Mouse (Mus musculus): ENCODE measurements around the gene Hps4.
A peak's percentile ranks its signal among the peaks of the same experiment; 100 is the strongest.
"Not testable (repeated sequence)": the region's sequence is repeated elsewhere in the genome, so short reads cannot be mapped to it uniquely, and the experiment has no call there.

Hps4 gene

DNA sequence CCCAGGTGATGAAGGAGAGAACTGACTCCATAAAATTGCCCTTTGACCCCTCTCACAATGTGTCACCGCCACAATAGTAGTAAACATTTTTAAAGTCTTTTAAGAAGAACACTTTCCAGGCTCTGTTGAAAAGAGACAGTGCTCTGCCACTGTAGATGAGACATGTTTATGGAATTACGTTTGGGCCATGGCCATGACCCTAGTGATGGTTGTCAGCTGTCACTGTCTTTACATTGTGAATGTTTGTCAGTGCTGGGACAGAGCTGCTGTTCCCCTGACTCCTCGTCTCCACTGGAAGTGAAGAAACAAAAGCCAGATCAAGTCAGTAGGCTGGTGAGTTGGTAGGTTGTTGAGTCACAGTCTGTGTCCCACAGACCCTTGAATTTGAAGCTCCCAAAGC is 59.6 kb downstream of the Hps4 start:
- no peak for DNase-seq (ENCODE audit: low spot score)

- DNase-seq (ENCODE audit: low spot score), result no peak
Measured at GRCm38 (mm10) chr5:112406017-112406416, 63.1 kb downstream of the Hps4 start.

GRCm38 (mm10) chr5:112409274-112409673 is 66.4 kb downstream of the Hps4 start:
- no peak for DNase-seq (ENCODE audit: low spot score)

DNA sequence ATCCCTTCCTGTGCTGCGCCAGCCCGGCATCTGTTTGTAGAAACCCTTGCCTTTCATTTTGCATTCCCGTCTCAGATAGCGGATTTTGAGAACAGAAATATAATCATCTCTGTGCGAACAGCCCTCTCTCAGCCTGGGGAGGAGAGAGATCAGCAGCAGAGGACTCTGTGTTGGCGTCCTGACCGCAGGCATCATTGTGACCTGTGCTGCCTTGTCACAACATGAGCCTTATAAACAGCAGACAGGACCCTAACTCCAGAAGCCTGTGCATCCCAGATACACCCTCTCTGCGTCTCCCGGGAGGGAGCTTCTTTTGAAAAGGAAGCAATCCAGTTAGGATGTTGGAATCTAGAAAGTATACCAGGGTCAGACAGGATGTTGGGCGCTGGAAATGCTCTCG is 68.2 kb downstream of the Hps4 start:
- DNase-seq (ENCODE audit: low spot score), result no peak

- DNase-seq (ENCODE audit: low spot score), result peak; percentile 62
Measured at GRCm38 (mm10) chr5:112411514-112412335, 68.8 kb downstream of the Hps4 start.

DNA sequence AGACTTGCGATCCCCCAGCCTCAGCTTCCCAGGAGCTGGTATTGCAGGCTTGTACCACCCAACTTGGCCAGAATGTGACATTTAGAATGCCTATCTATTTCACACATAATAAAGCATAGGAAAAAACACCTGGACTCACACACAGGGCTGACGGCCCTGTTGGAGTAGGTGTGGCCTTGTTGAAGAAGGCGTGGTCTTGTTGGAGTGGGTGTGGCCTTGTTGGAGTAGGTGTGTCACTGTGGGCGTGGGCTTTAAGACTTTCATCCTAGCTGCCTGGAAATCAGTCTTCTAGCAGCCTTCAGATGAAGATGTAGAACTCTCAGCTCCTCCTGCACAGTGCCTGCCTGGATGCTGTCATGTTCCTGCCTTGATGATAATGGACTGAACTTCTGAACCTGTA is 69.9 kb downstream of the Hps4 start:
- not testable (repeated sequence) for DNase-seq (ENCODE audit: low spot score)

- peak; percentile 33 for DNase-seq (ENCODE audit: low spot score)
Measured at GRCm38 (mm10) chr5:112416673-112417072, 73.8 kb downstream of the Hps4 start.

DNA sequence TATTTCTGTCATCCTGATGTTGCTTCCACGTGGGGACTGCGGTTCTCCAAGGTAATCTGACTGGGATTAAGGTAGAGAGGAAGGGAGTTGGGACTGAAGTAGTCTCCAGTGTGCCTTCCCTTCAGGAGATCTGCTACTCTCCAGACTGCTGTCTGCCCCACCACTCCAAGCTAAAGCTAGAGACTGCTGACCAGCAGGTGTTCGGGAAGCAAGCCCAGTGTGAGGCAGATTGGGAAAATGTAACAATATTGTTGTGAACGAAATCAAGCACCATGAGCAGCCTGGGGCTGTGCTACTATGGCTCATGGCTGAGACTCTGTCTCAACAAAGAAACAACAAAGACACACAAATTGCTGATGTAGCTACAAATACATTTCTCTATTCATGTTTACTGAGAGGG is 75.1 kb downstream of the Hps4 start:
- DNase-seq (ENCODE audit: low spot score), result no peak

- DNase-seq (ENCODE audit: low spot score), result peak; percentile 78
Measured at GRCm38 (mm10) chr5:112419535-112419934, 76.7 kb downstream of the Hps4 start.

DNA sequence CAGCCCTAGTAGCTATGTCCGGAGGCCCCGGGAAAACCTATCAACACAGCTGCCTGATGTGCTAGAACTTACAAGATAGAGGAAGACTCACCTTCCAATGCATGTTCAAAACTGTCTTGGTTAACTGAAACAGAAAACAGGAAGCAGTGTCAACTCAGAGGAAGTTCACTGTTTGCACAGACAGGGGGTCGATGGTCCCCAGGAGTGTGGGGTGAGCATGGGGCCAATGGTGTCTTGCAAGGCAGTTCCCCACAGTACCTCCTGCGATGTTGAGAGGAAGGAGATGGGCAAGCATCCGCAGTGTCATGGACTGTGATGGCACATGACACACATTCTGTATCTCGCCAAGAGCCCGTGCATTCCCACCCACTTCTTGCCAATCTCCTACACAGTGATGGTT is 83.8 kb downstream of the Hps4 start:
- DNase-seq (ENCODE audit: low spot score), result no peak

- DNase-seq (ENCODE audit: low spot score), result peak; percentile 78
Measured at GRCm38 (mm10) chr5:112427283-112427682, 84.4 kb downstream of the Hps4 start.
